Comparison of ENCODE assay signal across 13 mouse cellular contexts in genomic region chr14:110762588-110763220, GRCm38 (mm10). TPM values are rescaled to one million over a fixed set of nuclear protein-coding genes. Genes with fewer than 3 reads are reported as not detected.
DNase-seq lines count a peak whose midpoint lies in the region; ATAC-seq and TF ChIP-seq lines count a peak whose summit lies in the region.
"Had no signal": no experiment of that assay in that cellular context is flagged by ENCODE, and none has a peak within 500 bp of the region (broad histone marks: within the 10 kb centered on the region; RNA-seq: fewer than 3 reads in every experiment).

No protein-coding gene starts in this region.

- intact Hi-C loops in gastrocnemius, adult 2 months (cut with DNase I): no loop called here
- intact Hi-C loops in gastrocnemius, postnatal 36 days (cut with DNase I): loop anchor here (10.0 kb wide), 1 partner anchor 878 kb away; no protein-coding TSS in a partner anchor

- no peak overlapping the region for H3K4me2 ChIP-seq in lung, embryonic 14.5 days
- no peak overlapping the region for H3K4me2 ChIP-seq in midbrain, postnatal 0 days (ENCODE audit: low read depth, low read length, poor library complexity, severe bottlenecking)
- H3K4me2 ChIP-seq: heart, embryonic 13.5 days; liver, embryonic 13.5 days had no signal

- TF ChIP-seq POLR2A in brain, embryonic 14.5 days (IDR thresholded peaks at IDR 0.05; ENCODE audit: borderline replicate concordance, extremely low read depth, insufficient read depth, insufficient read length, poor library complexity, severe bottlenecking): no peak

- no peaks in the 10 kb centered on the region for H3K27me3 ChIP-seq in lung, embryonic 14.5 days (ENCODE audit: insufficient read depth, low read length)
- H3K27me3 ChIP-seq in midbrain, postnatal 0 days (ENCODE audit: insufficient read depth, low read length): no peaks in the 10 kb centered on the region
- H3K27me3 ChIP-seq: heart, embryonic 13.5 days; liver, embryonic 13.5 days had no signal

- TF ChIP-seq CTCF in gastrocnemius, adult 2 months (IDR thresholded peaks at IDR 0.05): peak; percentile 58
- peak; percentile 57 for TF ChIP-seq CTCF in lung, embryonic 14.5 days (IDR thresholded peaks at IDR 0.05; ENCODE audit: low read depth)
- TF ChIP-seq CTCF in brain, embryonic 14.5 days (IDR thresholded peaks at IDR 0.05; ENCODE audit: borderline replicate concordance, extremely low read depth, insufficient read depth, insufficient read length): no peak
- TF ChIP-seq CTCF in midbrain, postnatal 0 days (IDR thresholded peaks at IDR 0.05): peak; percentile 84

- no peak overlapping the region for H3K9ac ChIP-seq in lung, embryonic 14.5 days
- no peak overlapping the region for H3K9ac ChIP-seq in midbrain, postnatal 0 days (replicated peaks; ENCODE audit: low read length, poor library complexity, severe bottlenecking)
- H3K9ac ChIP-seq: heart, embryonic 13.5 days; liver, embryonic 13.5 days had no signal

- no peaks in the 10 kb centered on the region for H3K9me3 ChIP-seq in lung, embryonic 14.5 days (ENCODE audit: low read depth, low read length)
- H3K9me3 ChIP-seq in midbrain, postnatal 0 days (ENCODE audit: low read length): no peaks in the 10 kb centered on the region
- H3K9me3 ChIP-seq: heart, embryonic 13.5 days; liver, embryonic 13.5 days had no signal

- DNase-seq in gastrocnemius, adult 2 months: no peak
- DNase-seq in gastrocnemius, postnatal 36 days: no peak
- DNase-seq in lung, embryonic 14.5 days: peak; percentile 80
- DNase-seq in lung, postnatal 4 days: no peak
- DNase-seq in brain, embryonic 14.5 days (ENCODE audit: low read depth): peak; percentile 78
- peak; percentile 73 for DNase-seq in midbrain, postnatal 0 days (ENCODE audit: low spot score)
- no peak for DNase-seq in kidney, adult 8-10 months
- no peak for DNase-seq in cerebellum, adult 18-20 months
- DNase-seq: kidney, postnatal 4 days; liver, embryonic 13.5 days; thymus, postnatal 36 days had no signal

- 20% methylated on average over 7 of the region's 7 CpGs for WGBS in lung, embryonic 14.5 days
- WGBS in midbrain, postnatal 0 days: 23% methylated on average over 7 of the region's 7 CpGs

- no peak overlapping the region for H3K27ac ChIP-seq in gastrocnemius, adult 2 months
- no peak overlapping the region for H3K27ac ChIP-seq in lung, embryonic 14.5 days (ENCODE audit: low read depth)
- no peak overlapping the region for H3K27ac ChIP-seq in midbrain, postnatal 0 days (ENCODE audit: low read depth, low read length)
- H3K27ac ChIP-seq: heart, embryonic 13.5 days; liver, embryonic 13.5 days had no signal

- no peaks in the 10 kb centered on the region for H3K36me3 ChIP-seq in lung, embryonic 14.5 days (ENCODE audit: insufficient read depth)
- no peaks in the 10 kb centered on the region for H3K36me3 ChIP-seq in midbrain, postnatal 0 days (ENCODE audit: insufficient read depth, low read length)
- H3K36me3 ChIP-seq: heart, embryonic 13.5 days; liver, embryonic 13.5 days had no signal

- no peak overlapping the region for H3K4me3 ChIP-seq in gastrocnemius, adult 2 months
- H3K4me3 ChIP-seq in lung, embryonic 14.5 days (ENCODE audit: low read depth, low read length): no peak overlapping the region
- no peak overlapping the region for H3K4me3 ChIP-seq in midbrain, postnatal 0 days (ENCODE audit: low read depth, low read length)
- H3K4me3 ChIP-seq: erythroblast, embryonic 14.5 days; heart, embryonic 13.5 days; liver, embryonic 13.5 days had no signal

- ATAC-seq in lung, embryonic 14.5 days (ENCODE audit: insufficient read depth): no peak
- ATAC-seq in midbrain, postnatal 0 days (ENCODE audit: low FRiP score): no peak

- no peaks in the 10 kb centered on the region for H3K4me1 ChIP-seq in lung, embryonic 14.5 days (ENCODE audit: insufficient read depth)
- H3K4me1 ChIP-seq in midbrain, postnatal 0 days (ENCODE audit: insufficient read depth, low read length): no peaks in the 10 kb centered on the region
- H3K4me1 ChIP-seq: heart, embryonic 13.5 days; liver, embryonic 13.5 days had no signal

RNA-seq across cellular contexts. Expression of gene Slitrk6, which starts 7.8 kb away (rescaled TPM):
- under 1 TPM in 1 of 2 experiments, not detected in 1; 0.28 TPM for total RNA-seq in gastrocnemius, adult 2 months (2021)
- under 1 TPM; 0.12 to 0.13 TPM for total RNA-seq in gastrocnemius, postnatal 36 days (2021)
- polyA plus RNA-seq in lung, embryonic 14.5 days (2014; fragmentation: Nextera tagmentation; extraction: Ambion mirVana): 19.1 and 21.0 TPM in 2 replicates
- polyA plus RNA-seq in brain, embryonic 14.5 days (2012; rRNA removed): 3.2 and 4.1 TPM in 2 replicates
- 8.2 and 10.2 TPM in 2 replicates for total RNA-seq in midbrain, postnatal 0 days (2014; rRNA removed)
- polyA plus RNA-seq in midbrain, postnatal 0 days (2015; fragmentation: Nextera tagmentation; extraction: Ambion mirVana): 3.5 and 4.5 TPM in 2 replicates
- polyA plus RNA-seq: erythroblast, embryonic 14.5 days had no signal

Comparison
In these comparisons a context has a peak if more than half of its experiments do, and no peak if none do; other contexts are left out.
1. DNase-seq: peak in lung, embryonic 14.5 days (single experiment), brain, embryonic 14.5 days (single experiment) and midbrain, postnatal 0 days (single experiment); none in gastrocnemius, adult 2 months (single experiment), gastrocnemius, postnatal 36 days (0 of 2), lung, postnatal 4 days (0 of 2), kidney, adult 8-10 months (0 of 2) and cerebellum, adult 18-20 months (0 of 2).